Mouse (Mus musculus): ENCODE measurements around the gene Abhd6. TPM values are rescaled to one million over a fixed set of nuclear protein-coding genes. Genes with fewer than 3 reads are reported as not detected.

Gene Abhd6
- total and polyA plus RNA-seq, 3 experiments = not detected

GRCm38 (mm10) chr14:7999435-7999834, 3.3 kb upstream of the Abhd6 start:
- H3K36me3 ChIP-seq (ENCODE audit: control insufficient read depth in 1 of 2, insufficient read depth in 2 of 2, low read length in 2 of 2) = no peaks in the 10 kb centered on the region
- TF ChIP-seq MAZ (IDR thresholded peaks at IDR 0.05; ENCODE audit: low read depth, low read length) = no peak
- no peak for TF ChIP-seq POLR2A (IDR thresholded peaks at IDR 0.05; ENCODE audit: control insufficient read depth in 1 of 2, insufficient read depth in 1 of 2, low read depth in 1 of 2, low read length in 2 of 2, poor library complexity in 1 of 2)
- no peak for TF ChIP-seq MXI1 (IDR thresholded peaks at IDR 0.05; ENCODE audit: low read depth, low read length)
- no peak for TF ChIP-seq CHD1 (IDR thresholded peaks at IDR 0.05; ENCODE audit: low read depth, low read length)
- TF ChIP-seq JUND (IDR thresholded peaks at IDR 0.05; ENCODE audit: low read depth, low read length) = no peak
- no peaks in the 10 kb centered on the region for H3K9me3 ChIP-seq (replicated peaks; ENCODE audit: insufficient read depth, low read length)
- H3K9ac ChIP-seq (ENCODE audit: control insufficient read depth, low read depth, low read length, poor library complexity, severe bottlenecking) = no peak overlapping the region
- H3K4me1 ChIP-seq (ENCODE audit: control insufficient read depth in 1 of 2, insufficient read depth in 2 of 2, low read length in 2 of 2) = no peaks in the 10 kb centered on the region
- no peak for DNase-seq (ENCODE audit: low read depth, low spot score)
- no peak overlapping the region for H3K27ac ChIP-seq (ENCODE audit: control insufficient read depth, low read depth, low read length)
- H3K79me2 ChIP-seq (ENCODE audit: control insufficient read depth, insufficient read depth, low read length, poor library complexity) = no peaks in the 10 kb centered on the region
- no peaks in the 10 kb centered on the region; a peak in 1 of 4 replicates for H3K27me3 ChIP-seq (ENCODE audit: control insufficient read depth in 1 of 2, insufficient read depth in 2 of 2, low read length in 2 of 2)
- no peak overlapping the region for H3K4me3 ChIP-seq (ENCODE audit: control insufficient read depth in 1 of 2, insufficient read depth in 1 of 2, low read depth in 2 of 2, low read length in 2 of 2)

GRCm38 (mm10) chr14:8000247-8000646, 2.5 kb upstream of the Abhd6 start:
- Histone ChIP-seq H3K27me3 (ENCODE audit: control insufficient read depth in 1 of 2, insufficient read depth in 2 of 2, low read length in 2 of 2) (no peaks in the 10 kb centered on the region; a peak in 1 of 4 replicates), H3K27ac (ENCODE audit: control insufficient read depth, low read depth, low read length) (no peak overlapping the region), H3K36me3 (ENCODE audit: control insufficient read depth in 1 of 2, insufficient read depth in 2 of 2, low read length in 2 of 2) (no peaks in the 10 kb centered on the region), H3K79me2 (ENCODE audit: control insufficient read depth, insufficient read depth, low read length, poor library complexity) (no peaks in the 10 kb centered on the region), H3K9me3 (replicated peaks; ENCODE audit: insufficient read depth, low read length) (no peaks in the 10 kb centered on the region), H3K9ac (ENCODE audit: control insufficient read depth, low read depth, low read length, poor library complexity, severe bottlenecking) (no peak overlapping the region), H3K4me3 (ENCODE audit: control insufficient read depth in 1 of 2, insufficient read depth in 1 of 2, low read depth in 2 of 2, low read length in 2 of 2) (no peak overlapping the region), H3K4me1 (ENCODE audit: control insufficient read depth in 1 of 2, insufficient read depth in 2 of 2, low read length in 2 of 2) (no peaks in the 10 kb centered on the region)
- no peak for DNase-seq (ENCODE audit: low read depth, low spot score)
- TF ChIP-seq NRF1 (IDR thresholded peaks at IDR 0.05; ENCODE audit: insufficient read depth, low read depth, low read length, poor library complexity, severe bottlenecking) (no peak), NELFE (IDR thresholded peaks at IDR 0.05; ENCODE audit: low read depth, low read length) (no peak), ELF1 (IDR thresholded peaks at IDR 0.05; ENCODE audit: low read depth, low read length) (no peak), MAX (IDR thresholded peaks at IDR 0.05; ENCODE audit: low read length) (no peak), ETS1 (IDR thresholded peaks at IDR 0.05; ENCODE audit: low read depth, low read length) (no peak), POLR2AphosphoS5 (IDR thresholded peaks at IDR 0.05; ENCODE audit: borderline replicate concordance, low read depth, low read length) (no peak), GABPA (IDR thresholded peaks at IDR 0.05; ENCODE audit: low read depth, low read length) (no peak), KAT2A (conservative IDR thresholded peaks at IDR 0.05; ENCODE audit: low read depth, low read length) (no peak), SMC3 (IDR thresholded peaks at IDR 0.05; ENCODE audit: low read depth, low read length) (no peak), E2F4 (IDR thresholded peaks at IDR 0.05; ENCODE audit: borderline replicate concordance, low read depth, low read length) (no peak), MAFK (IDR thresholded peaks at IDR 0.05; ENCODE audit: borderline replicate concordance, low read depth, low read length) (no peak), POLR2A (IDR thresholded peaks at IDR 0.05; ENCODE audit: control insufficient read depth in 1 of 2, insufficient read depth in 1 of 2, low read depth in 1 of 2, low read length in 2 of 2, poor library complexity in 1 of 2) (no peak), CHD1 (IDR thresholded peaks at IDR 0.05; ENCODE audit: low read depth, low read length) (no peak)
